Mouse (Mus musculus): ENCODE results near the gene Trabd. TPM values are rescaled to one million over a fixed set of nuclear protein-coding genes. Genes with fewer than 3 reads are reported as not detected.

Gene Trabd
- total RNA-seq, 2 experiments from 2014 or later, result 45.6 to 50.5 TPM

- intact Hi-C loops (cut with DNase I), result loop anchor here (2.0 to 5.0 kb wide), 2 partner anchors 87 to 234 kb away; partner anchors contain the start of genes Lmf2, Ncaph2 and Ppp6r2
- DNase-seq, result no peak
Observed at GRCm38 (mm10) chr15:89123595-89123994, 48.7 kb downstream of the Trabd start.

- intact Hi-C loops (cut with DNase I), result loop anchor here (5.0 kb wide), 1 partner anchor 233 kb away; the partner anchor contains the start of genes Lmf2 and Ncaph2
- no peak for DNase-seq
Observed at GRCm38 (mm10) chr15:89124312-89124711, 49.4 kb downstream of the Trabd start.

GRCm38 (mm10) chr15:89125351-89125750, 50.4 kb downstream of the Trabd start:
- no peak for DNase-seq
- intact Hi-C loops (cut with DNase I), result no loop called here

GRCm38 (mm10) chr15:89126622-89127021, 51.7 kb downstream of the Trabd start:
- intact Hi-C loops (cut with DNase I), result no loop called here
- DNase-seq, result no peak

- intact Hi-C loops (cut with DNase I), result no loop called here
- DNase-seq, result no peak
Observed at GRCm38 (mm10) chr15:89127364-89127940, 52.5 kb downstream of the Trabd start.

- intact Hi-C loops (cut with DNase I), result loop anchor here (2.0 kb wide), 2 partner anchors 22 to 68 kb away; partner anchors contain the start of gene Dennd6b
- DNase-seq, result peak; percentile 86 to 92
Observed at GRCm38 (mm10) chr15:89128382-89129350, 53.7 kb downstream of the Trabd start, which contains the start of gene Hdac10. Gene Hdac10, minus strand, starts transcription at chr15:89128700.

- intact Hi-C loops (cut with DNase I), result no loop called here
Observed at GRCm38 (mm10) chr15:89130245-89130644, 55.3 kb downstream of the Trabd start.

GRCm38 (mm10) chr15:89131316-89131715, 56.4 kb downstream of the Trabd start:
- no peak for DNase-seq
- intact Hi-C loops (cut with DNase I), result no loop called here

More at GRCm38 (mm10) chr15:89130245-89130644, 55.3 kb downstream of the Trabd start:
- no peak for DNase-seq

Other genes with a start within 250 kb of the Trabd start
- gene Pim3, start 212.9 kb upstream of the Trabd start, total RNA-seq (2021), result 100 to 1,000 TPM; 120 to 134 TPM
- gene Ttll8, start 120.7 kb upstream of the Trabd start, total RNA-seq (2021), result not detected
- not detected for gene Mlc1, start 96.1 kb upstream of the Trabd start, total RNA-seq (2021)
- gene Mov10l1, start 92.2 kb upstream of the Trabd start, total RNA-seq (2021), result 10 to 100 TPM; 89.7 to 92.7 TPM
- 1 to 10 TPM; 1.3 to 1.7 TPM for gene Panx2, start 15.4 kb upstream of the Trabd start, total RNA-seq (2021)
- gene Selenoo, start 14.0 kb downstream of the Trabd start, total RNA-seq (2021), result 10 to 100 TPM; 15.4 to 17.1 TPM
- 1 to 10 TPM; 8.6 to 8.8 TPM for gene Tubgcp6, start 48.0 kb downstream of the Trabd start, total RNA-seq (2021)
- 1 to 10 TPM; 7.1 to 7.4 TPM for gene Hdac10, start 53.6 kb downstream of the Trabd start, total RNA-seq (2021)
- gene Mapk12, start 65.6 kb downstream of the Trabd start, total RNA-seq (2021), result 10 to 100 TPM; 21.5 to 23.7 TPM
- 1 to 10 TPM; 1.7 to 2.0 TPM for gene Mapk11, start 74.5 kb downstream of the Trabd start, total RNA-seq (2021)
- 100 to 1,000 TPM in 1 of 2 experiments, 10 to 100 TPM in 1; 92.4 to 100 TPM for gene Plxnb2, start 105.7 kb downstream of the Trabd start, total RNA-seq (2021)
- 10 to 100 TPM in 1 of 2 experiments, 1 to 10 TPM in 1; 8.9 to 10.5 TPM for gene Dennd6b, start 121.4 kb downstream of the Trabd start, total RNA-seq (2021)
- 10 to 100 TPM; 70.5 to 72.5 TPM for gene Ppp6r2, start 136.4 kb downstream of the Trabd start, total RNA-seq (2021)
- 10 to 100 TPM; 65.7 to 75.5 TPM for gene Sbf1, start 240.2 kb downstream of the Trabd start, total RNA-seq (2021)
- gene Adm2, start 247.6 kb downstream of the Trabd start, total RNA-seq (2021), result not detected

Measured in heart, postnatal 36 days (tissue).